Mouse (Mus musculus): ENCODE measurements around the gene Cpsf6.

DNA sequence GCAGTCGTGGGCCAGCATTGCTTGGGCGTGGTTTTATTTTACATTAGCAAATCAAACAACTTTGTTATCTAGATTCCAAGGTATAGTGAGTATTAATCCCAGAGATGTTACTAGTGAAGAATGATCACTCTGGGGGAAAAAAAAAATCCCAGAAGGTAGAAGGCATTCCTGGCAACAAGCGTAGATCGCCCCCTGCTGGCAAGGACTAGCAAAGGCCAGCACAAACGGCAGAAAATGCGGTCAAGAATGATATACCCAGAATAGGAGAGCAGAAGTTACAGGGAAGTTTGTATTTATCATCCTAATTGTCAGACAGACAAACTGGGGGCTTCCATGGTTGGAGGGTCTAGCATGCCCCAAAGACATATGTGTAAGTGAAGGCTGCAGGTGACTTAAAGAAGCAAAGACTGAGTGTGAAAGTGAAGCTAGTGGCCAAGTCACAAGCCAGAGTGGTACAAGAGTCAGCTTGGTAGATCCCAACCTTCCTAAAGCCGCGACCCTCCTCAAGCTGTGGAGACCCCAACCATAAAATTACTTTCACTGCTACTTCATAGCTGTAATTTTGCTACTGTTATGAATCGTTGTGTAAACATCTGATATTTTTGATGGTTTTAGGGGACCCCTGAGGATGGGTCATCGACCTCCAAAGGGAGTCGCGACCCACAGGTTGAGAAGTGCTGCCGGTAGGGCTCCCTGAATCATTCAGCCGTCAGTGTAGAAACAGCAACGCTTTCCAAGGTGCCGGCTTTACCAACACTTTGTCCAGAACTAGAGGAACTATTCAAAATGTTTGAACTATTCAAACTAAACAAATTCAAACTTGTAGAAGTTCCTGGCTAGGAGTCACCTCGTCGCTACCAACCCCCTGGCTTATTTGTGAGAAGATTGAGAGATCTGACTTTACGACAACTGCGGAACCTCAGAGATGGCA is 22.9 kb upstream of the Cpsf6 start:
- TF ChIP-seq CTCF (IDR thresholded peaks at IDR 0.05; ENCODE audit: low read depth, low read length) (peak; percentile 84), POLR2A (IDR thresholded peaks at IDR 0.05; ENCODE audit: borderline replicate concordance, low read depth, low read length) (no peak)

Data from bone marrow macrophage, adult 2 months (primary cell).